Mouse (Mus musculus): ENCODE results near the gene Vps16. TPM values are rescaled to one million over a fixed set of nuclear protein-coding genes. Genes with fewer than 3 reads are reported as not detected.

The Vps16 gene
- polyA plus RNA-seq, 1 experiment from 2014 or later: 64.6 TPM

GRCm38 (mm10) chr2:130449021-130449793 lies 25.1 kb downstream of the Vps16 start:
- DNase-seq (ENCODE audit: low spot score): peak; percentile 39
- no peaks in the 10 kb centered on the region for H3K9me3 ChIP-seq (replicated peaks; ENCODE audit: low read length)
- H3K27ac ChIP-seq: no peak overlapping the region
- H3K27me3 ChIP-seq (ENCODE audit: insufficient read depth, low read length): no peaks in the 10 kb centered on the region
- peak overlapping the region; percentile 88 for H3K4me3 ChIP-seq (replicated peaks; ENCODE audit: low read depth, low read length)
- 5% methylated on average over 17 of the region's 17 CpGs for WGBS
- ATAC-seq (replicated peaks; ENCODE audit: low FRiP score, low read depth): 0 out of 2 replicates have a peak, but pooled peaks have one; percentile 3
- H3K36me3 ChIP-seq (ENCODE audit: insufficient read depth, low read length): no peaks in the 10 kb centered on the region
- peaks cover 8% of the 10 kb centered on the region; the same call in 1 of the 2 replicates for H3K4me1 ChIP-seq (replicated peaks; ENCODE audit: insufficient read depth, low read length)
- peak overlapping the region; percentile 87; the same call in 1 of the 2 replicates for H3K9ac ChIP-seq (ENCODE audit: low read depth, low read length)
- TF ChIP-seq CTCF (IDR thresholded peaks at IDR 0.05; ENCODE audit: low read depth): no peak
- H3K4me2 ChIP-seq (ENCODE audit: low read length): peak overlapping the region; percentile 93

DNA sequence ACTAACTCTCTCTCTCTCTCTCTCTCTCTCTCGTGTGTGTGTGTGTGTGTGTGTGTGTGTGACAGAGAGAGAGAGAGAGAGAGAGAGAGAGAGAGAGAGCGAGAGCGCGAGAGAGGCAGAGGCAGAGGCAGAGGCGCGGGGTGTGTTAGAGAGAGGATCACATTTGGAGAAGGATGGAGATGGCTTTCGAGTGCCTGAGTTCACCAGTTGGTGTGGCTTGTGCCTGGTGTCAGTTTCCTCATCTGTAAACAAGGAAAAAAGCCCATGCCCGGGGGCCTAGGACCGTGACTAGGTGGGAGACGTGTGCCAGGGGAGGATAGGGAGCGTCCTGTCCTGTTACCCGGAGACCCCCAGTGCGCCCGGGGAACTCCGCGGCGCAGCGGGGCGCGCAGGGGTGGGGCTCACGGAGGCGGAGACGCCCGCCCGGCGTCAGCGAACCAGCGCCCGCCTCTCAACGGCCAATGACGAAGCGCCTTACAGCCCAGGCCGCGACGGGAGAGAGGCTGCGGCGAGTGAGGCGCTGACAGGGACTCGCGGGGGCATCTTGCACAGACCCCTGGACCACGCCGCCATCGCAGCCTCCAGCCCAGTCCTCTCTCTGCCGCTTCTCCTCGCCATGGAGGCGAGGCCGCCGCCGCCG lies 25.8 kb downstream of the Vps16 start, which contains the start of gene Ptpra:
Ptpra (plus strand) TSS at position 485 of the 640 bp plus-strand sequence.
- Histone ChIP-seq H3K4me2 (ENCODE audit: low read length) (peak within 1 kb of the TSS; percentile 93), H3K4me1 (replicated peaks; ENCODE audit: insufficient read depth, low read length) (peaks cover 8% of the 10 kb centered on the region; the same call in 1 of the 2 replicates), H3K27me3 (ENCODE audit: insufficient read depth, low read length) (no peaks in the 10 kb centered on the region), H3K27ac (peak within 1 kb of the TSS; percentile 87), H3K4me3 (replicated peaks; ENCODE audit: low read depth, low read length) (peak within 1 kb of the TSS; percentile 88), H3K36me3 (ENCODE audit: insufficient read depth, low read length) (no peaks in the 10 kb centered on the region), H3K9ac (ENCODE audit: low read depth, low read length) (peak within 1 kb of the TSS; percentile 87), H3K9me3 (replicated peaks; ENCODE audit: low read length) (no peaks in the 10 kb centered on the region)
- ATAC-seq (replicated peaks; ENCODE audit: low FRiP score, low read depth) (peak; percentile 95), DNase-seq (ENCODE audit: low spot score) (peak; percentile 93)
- no peak for TF ChIP-seq CTCF (IDR thresholded peaks at IDR 0.05; ENCODE audit: low read depth)
- WGBS: 0% methylated on average over 47 of the region's 50 CpGs

DNA sequence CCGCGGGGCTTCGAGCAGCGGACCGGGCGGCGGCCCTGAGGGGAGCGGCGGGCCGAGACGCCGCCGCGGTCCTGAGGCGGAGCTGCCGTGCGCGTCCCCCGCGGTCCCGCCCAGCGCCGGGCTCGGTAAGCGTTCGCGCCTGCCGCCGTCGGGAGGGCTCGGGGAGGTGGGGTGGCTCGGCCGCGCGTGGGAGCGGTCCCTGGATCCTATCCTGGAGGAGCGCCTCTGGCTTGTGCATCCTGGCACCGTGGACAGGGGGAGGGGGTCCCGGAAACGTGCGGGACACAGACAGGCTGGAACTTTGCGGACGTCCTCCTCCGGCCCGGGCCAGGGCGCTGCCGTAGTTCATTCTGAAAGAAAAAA lies 26.3 kb downstream of the Vps16 start:
- ATAC-seq (replicated peaks; ENCODE audit: low FRiP score, low read depth) (peak; percentile 82), DNase-seq (ENCODE audit: low spot score) (peak; percentile 69)
- Histone ChIP-seq H3K4me1 (replicated peaks; ENCODE audit: insufficient read depth, low read length) (peaks cover 8% of the 10 kb centered on the region; the same call in 1 of the 2 replicates), H3K4me3 (replicated peaks; ENCODE audit: low read depth, low read length) (peak overlapping the region; percentile 88), H3K27ac (peak overlapping the region; percentile 87), H3K4me2 (ENCODE audit: low read length) (peak overlapping the region; percentile 93), H3K9ac (ENCODE audit: low read depth, low read length) (peak overlapping the region; percentile 87), H3K9me3 (replicated peaks; ENCODE audit: low read length) (no peaks in the 10 kb centered on the region), H3K36me3 (ENCODE audit: insufficient read depth, low read length) (no peaks in the 10 kb centered on the region), H3K27me3 (ENCODE audit: insufficient read depth, low read length) (no peaks in the 10 kb centered on the region)
- WGBS: under 1% methylated on average over 37 of the region's 47 CpGs
- no peak for TF ChIP-seq CTCF (IDR thresholded peaks at IDR 0.05; ENCODE audit: low read depth)

- DNase-seq (ENCODE audit: low spot score) (peak; percentile 33), ATAC-seq (replicated peaks; ENCODE audit: low FRiP score, low read depth) (no peak)
- Histone ChIP-seq H3K4me3 (replicated peaks; ENCODE audit: low read depth, low read length) (peak overlapping the region; percentile 88), H3K9ac (ENCODE audit: low read depth, low read length) (peak overlapping the region; percentile 87), H3K4me2 (ENCODE audit: low read length) (peak overlapping the region; percentile 93), H3K36me3 (ENCODE audit: insufficient read depth, low read length) (no peaks in the 10 kb centered on the region), H3K9me3 (replicated peaks; ENCODE audit: low read length) (no peaks in the 10 kb centered on the region), H3K27ac (no peak overlapping the region), H3K4me1 (replicated peaks; ENCODE audit: insufficient read depth, low read length) (peaks cover 13% of the 10 kb centered on the region), H3K27me3 (ENCODE audit: insufficient read depth, low read length) (no peaks in the 10 kb centered on the region)
- no peak for TF ChIP-seq CTCF (IDR thresholded peaks at IDR 0.05; ENCODE audit: low read depth)
- 36% methylated on average over 14 of the region's 14 CpGs for WGBS
Observed at GRCm38 (mm10) chr2:130451086-130451726, 27.1 kb downstream of the Vps16 start.

DNA sequence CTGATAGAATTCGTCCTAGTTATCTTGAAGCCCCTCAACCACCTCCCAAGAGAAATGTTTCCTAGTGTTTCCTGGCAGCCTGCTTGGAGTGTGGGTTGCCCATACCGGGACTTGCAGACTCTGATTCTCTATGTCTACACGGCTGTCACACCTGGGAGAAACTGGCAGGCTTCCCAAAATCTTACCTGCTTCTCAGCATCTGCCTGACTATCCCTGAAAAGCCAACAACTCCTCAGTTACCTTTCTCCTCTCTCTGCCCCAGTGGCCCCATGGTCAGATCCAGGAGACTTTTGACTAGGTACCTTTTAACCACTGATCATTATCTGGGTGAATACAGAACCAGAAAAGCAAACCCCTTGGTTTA lies 27.6 kb downstream of the Vps16 start:
- WGBS: 42% methylated on average over 3 of the region's 3 CpGs
- no peak overlapping the region for H3K27ac ChIP-seq
- DNase-seq (ENCODE audit: low spot score): no peak
- no peaks in the 10 kb centered on the region for H3K27me3 ChIP-seq (ENCODE audit: insufficient read depth, low read length)
- peaks cover 13% of the 10 kb centered on the region for H3K4me1 ChIP-seq (replicated peaks; ENCODE audit: insufficient read depth, low read length)
- TF ChIP-seq CTCF (IDR thresholded peaks at IDR 0.05; ENCODE audit: low read depth): no peak
- no peaks in the 10 kb centered on the region for H3K36me3 ChIP-seq (ENCODE audit: insufficient read depth, low read length)
- H3K9me3 ChIP-seq (replicated peaks; ENCODE audit: low read length): no peaks in the 10 kb centered on the region
- no peak for ATAC-seq (replicated peaks; ENCODE audit: low FRiP score, low read depth)
- H3K9ac ChIP-seq (ENCODE audit: low read depth, low read length): no peak overlapping the region
- H3K4me3 ChIP-seq (replicated peaks; ENCODE audit: low read depth, low read length): peak overlapping the region; percentile 88
- peak overlapping the region; percentile 93 for H3K4me2 ChIP-seq (ENCODE audit: low read length)

GRCm38 (mm10) chr2:130452266-130452665 lies 28.1 kb downstream of the Vps16 start:
- ATAC-seq (replicated peaks; ENCODE audit: low FRiP score, low read depth): no peak
- no peak for DNase-seq (ENCODE audit: low spot score)
- H3K27me3 ChIP-seq (ENCODE audit: insufficient read depth, low read length): no peaks in the 10 kb centered on the region
- peaks cover 13% of the 10 kb centered on the region for H3K4me1 ChIP-seq (replicated peaks; ENCODE audit: insufficient read depth, low read length)
- no peaks in the 10 kb centered on the region for H3K9me3 ChIP-seq (replicated peaks; ENCODE audit: low read length)
- no peak overlapping the region for H3K9ac ChIP-seq (ENCODE audit: low read depth, low read length)
- TF ChIP-seq CTCF (IDR thresholded peaks at IDR 0.05; ENCODE audit: low read depth): no peak
- H3K4me2 ChIP-seq (ENCODE audit: low read length): no peak overlapping the region
- no peaks in the 10 kb centered on the region for H3K36me3 ChIP-seq (ENCODE audit: insufficient read depth, low read length)
- 61% methylated on average over 2 of the region's 2 CpGs for WGBS
- no peak overlapping the region for H3K27ac ChIP-seq
- no peak overlapping the region for H3K4me3 ChIP-seq (replicated peaks; ENCODE audit: low read depth, low read length)

Measured in kidney, postnatal 0 days (tissue).